In the genomic region with DNA sequence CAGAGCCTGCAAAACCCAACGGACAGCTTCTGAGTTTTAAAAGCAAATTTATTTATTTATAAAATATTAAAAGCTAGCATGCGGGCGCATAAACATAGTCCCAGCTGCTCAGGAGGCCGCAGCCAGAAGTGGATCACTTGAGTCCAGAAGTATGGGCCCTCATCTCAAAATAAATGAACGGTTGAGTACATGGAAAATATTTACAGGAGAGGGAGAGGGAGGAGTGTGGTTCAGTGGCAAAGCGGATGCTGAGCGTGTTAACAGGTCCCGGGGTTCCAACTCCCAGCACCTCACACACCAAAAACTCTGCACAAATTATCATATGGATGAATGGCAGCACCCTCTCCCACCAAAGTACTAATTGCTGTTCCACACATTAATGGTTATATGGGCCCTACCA, we compare ENCODE assay signal across 16 mouse cellular contexts. TPM values are rescaled to one million over a fixed set of nuclear protein-coding genes. Genes with fewer than 3 reads are reported as not detected.
"Had no signal": no experiment of that assay in that cellular context is flagged by ENCODE, and none has a peak within 500 bp of the region (broad histone marks: within the 10 kb centered on the region; RNA-seq: fewer than 3 reads in every experiment).

No protein-coding gene starts in this region.

- H3K27me3 ChIP-seq: limb, embryonic 15.5 days had no signal

- ATAC-seq: liver, embryonic 12.5 days had no signal

- DNase-seq: kidney, adult 9 months; layer of hippocampus, adult 9-11 months; layer of hippocampus, postnatal 36 days; right cerebral cortex, postnatal 25 days had no signal

- H3K4me2 ChIP-seq: limb, embryonic 15.5 days had no signal

- H3K36me3 ChIP-seq: limb, embryonic 15.5 days; liver, embryonic 12.5 days; midbrain, embryonic 12.5 days had no signal

- H3K27ac ChIP-seq: kidney, postnatal 0 days; limb, embryonic 15.5 days; macrophage; midbrain, embryonic 12.5 days had no signal

- H3K4me3 ChIP-seq: limb, embryonic 15.5 days; liver, embryonic 12.5 days; midbrain, embryonic 12.5 days had no signal

- H3K9me3 ChIP-seq: limb, embryonic 15.5 days; liver, embryonic 12.5 days; megakaryocyte, embryonic 14.5 days; midbrain, embryonic 12.5 days had no signal

- H3K9ac ChIP-seq: limb, embryonic 15.5 days; liver, embryonic 12.5 days; midbrain, embryonic 12.5 days had no signal

RNA-seq across cellular contexts. Expression of gene Rsph14, which starts 25.9 kb away (rescaled TPM):
- polyA plus RNA-seq: intestine, embryonic 14.5 days; kidney, postnatal 0 days; limb, embryonic 11.5 days; limb, embryonic 15.5 days; liver, embryonic 16.5 days; macrophage; midbrain, embryonic 12.5 days; neural tube, embryonic 11.5 days; small intestine, adult 2 months; stomach, embryonic 16.5 days had no signal
